Mouse (Mus musculus) limb, embryonic 14.5 days (tissue): Measurements from ENCODE around the gene Gse1. TPM values are rescaled to one million over a fixed set of nuclear protein-coding genes. Genes with fewer than 3 reads are reported as not detected.
A peak's percentile ranks its signal among the peaks of the same experiment; 100 is the strongest.

ENCODE experiments used
- ATAC-seq: fragments of 200-750 bp; cut with Nextera tagmentation; 2 replicates; pipeline ENCODE4 v1.8.0; 2017; ENCODE audit warnings: low read depth, moderate number of reproducible peaks, moderate TSS enrichment; ENCODE audit not compliant: low FRiP score
- DNase-seq: peaks from one replicate; pipeline ENCODE4 v3.0.0-alpha.2; 2015; ENCODE audit warnings: low spot score
- H3K27ac ChIP-seq: fragments of 300-500 bp; sonication (generic); replicated peaks from 2 replicates; pipeline ENCODE4 v1.5.1; 2014; ENCODE audit warnings: low read depth, mild to moderate bottlenecking, low read length, moderate library complexity, mixed read lengths
- H3K27me3 ChIP-seq: fragments of 300-500 bp; sonication (generic); 2 replicates; pipeline ENCODE4 v1.6.1; 2014; ENCODE audit warnings: low read length, mixed read lengths; ENCODE audit not compliant: control insufficient read depth, insufficient read depth
- H3K36me3 ChIP-seq: fragments of 300-500 bp; sonication (generic); 2 replicates; pipeline ENCODE4 v1.6.1; 2014; ENCODE audit warnings: mild to moderate bottlenecking, low read length, moderate library complexity, mixed read lengths; ENCODE audit not compliant: control insufficient read depth, insufficient read depth
- H3K4me1 ChIP-seq: fragments of 300-500 bp; sonication (generic); 2 replicates; pipeline ENCODE4 v1.6.1; 2014; ENCODE audit warnings: antibody characterized with exemption, low read length, mixed read lengths; ENCODE audit not compliant: control insufficient read depth, insufficient read depth
- H3K4me2 ChIP-seq: fragments of 300-500 bp; sonication (generic); replicated peaks from 2 replicates; pipeline ENCODE4 v1.6.1; 2014; ENCODE audit warnings: low read depth, mild to moderate bottlenecking, low read length, moderate library complexity; ENCODE audit not compliant: severe bottlenecking
- H3K4me3 ChIP-seq: fragments of 300-500 bp; sonication (generic); replicated peaks from 2 replicates; pipeline ENCODE4 v1.5.1; 2014; ENCODE audit warnings: low read length
- H3K9ac ChIP-seq: fragments of 300-500 bp; sonication (generic); 2 replicates; pipeline ENCODE4 v1.6.1; 2014; ENCODE audit warnings: mild to moderate bottlenecking, low read depth, low read length, moderate library complexity; ENCODE audit not compliant: severe bottlenecking
- H3K9me3 ChIP-seq: fragments of 300-500 bp; sonication (generic); 2 replicates; pipeline ENCODE4 v1.6.1; 2016; ENCODE audit warnings: low read length; ENCODE audit not compliant: control insufficient read depth
- POLR2A ChIP-seq: fragments of 200-500 bp; IDR thresholded peaks from 2 replicates; pipeline ENCODE4 v1.8.0; 2012; ENCODE audit warnings: inconsistent platforms, mild to moderate bottlenecking, moderate library complexity, borderline replicate concordance; ENCODE audit not compliant: insufficient read depth, insufficient read length; ENCODE audit errors: extremely low read depth
- WGBS: fragments of 180-500 bp; shearing (Covaris S2); extraction: QIAGEN DNeasy Blood & Tissue Kit; methylation state at CpG from one replicate; pipeline ENCODE4 v1.1.7; 2014; 5-methylcytosine and 5-hydroxymethylcytosine counted together
- polyA plus RNA-seq, 2 experiments: library from polyadenylated mRNA; depleted of rRNA in 1 of 2; stranded (reverse) in 1 of 2; unstranded in 1 of 2; fragments of >200 nt; fragmentation: Nextera tagmentation in 1 of 2; extraction: Ambion mirVana in 1 of 2; gene quantifications; 2 replicates each; pipeline versions ENCODE4 v1.2.1 to v1.2.3; 2012 to 2014

Gene Gse1
- polyA plus RNA-seq, 2 experiments: 10.3 to 32.6 TPM

DNA sequence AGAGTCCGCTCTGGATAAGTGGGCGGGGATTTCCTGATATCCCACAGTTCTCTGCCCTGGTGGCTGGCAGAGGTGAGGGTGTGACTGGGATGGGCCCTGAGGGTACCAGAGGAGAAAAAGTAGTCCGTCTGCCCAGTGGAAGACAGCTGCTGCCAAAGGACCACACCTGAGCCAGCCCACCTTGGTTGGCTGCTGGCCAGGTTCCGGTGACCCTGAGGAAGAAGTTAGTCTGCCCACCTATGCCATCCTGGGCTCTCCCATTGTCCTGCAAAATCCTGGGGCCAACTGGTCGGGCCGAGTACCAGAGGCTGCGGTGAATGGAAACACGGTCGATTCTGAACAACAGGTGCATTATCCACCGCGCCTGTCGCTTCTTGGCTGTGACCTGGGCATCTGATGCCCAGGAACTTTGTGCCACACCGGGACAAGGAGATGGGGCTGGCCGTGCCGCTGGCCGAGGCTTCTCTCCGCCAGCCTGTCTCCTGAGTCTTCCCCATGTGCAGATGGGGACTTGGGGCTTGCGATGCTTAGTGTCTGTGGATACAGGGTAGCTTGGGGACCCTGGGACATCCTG is 326.3 kb downstream of the Gse1 start:
- ATAC-seq: no peak
- no peak for DNase-seq
- Histone ChIP-seq H3K9me3 (no peaks in the 10 kb centered on the region), H3K4me2 (no peak overlapping the region), H3K27ac (no peak overlapping the region), H3K36me3 (0 out of 2 replicates have a peak, but pooled peaks cover 10% of the 10 kb centered on the region), H3K27me3 (no peaks in the 10 kb centered on the region), H3K4me1 (peaks cover 46% of the 10 kb centered on the region), H3K9ac (no peak overlapping the region), H3K4me3 (no peak overlapping the region)
- no peak for TF ChIP-seq POLR2A
- WGBS: 92% methylated on average over 17 of the region's 18 CpGs

DNA sequence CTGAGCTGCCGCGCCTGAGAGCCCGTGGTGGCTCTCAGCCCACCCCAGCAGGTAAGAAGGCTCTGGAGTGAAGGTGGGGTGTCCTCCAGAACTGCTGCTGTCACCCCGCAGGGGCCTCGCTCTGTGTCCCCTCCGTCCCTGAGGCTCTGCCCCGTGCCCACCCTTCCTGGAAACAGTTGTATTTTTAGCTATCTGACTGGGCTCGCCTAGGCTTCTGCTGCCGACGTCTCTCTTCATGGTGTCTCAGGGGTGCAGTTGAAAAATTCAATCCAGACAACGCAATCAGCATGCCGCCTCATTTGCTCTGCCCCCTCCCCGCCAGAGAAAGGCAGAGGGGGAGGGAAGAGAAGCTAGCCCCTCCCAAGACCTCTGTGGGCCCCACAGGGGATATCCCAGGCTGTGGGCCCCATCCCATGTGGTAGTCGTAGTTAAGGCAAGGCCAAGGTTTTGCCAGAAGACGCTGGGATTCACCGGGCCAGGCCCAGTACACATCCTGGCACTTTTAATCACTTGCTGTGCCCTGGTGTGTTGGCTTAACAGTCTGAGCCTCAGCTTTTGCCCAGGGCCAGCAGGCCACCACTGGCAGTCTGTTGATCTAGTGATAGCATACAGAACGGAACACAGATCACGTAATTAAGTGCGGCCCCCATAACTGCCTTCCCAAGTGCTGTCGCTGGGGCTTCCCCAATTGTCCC is 328.1 kb downstream of the Gse1 start:
- H3K36me3 ChIP-seq: 0 out of 2 replicates have a peak, but pooled peaks cover 10% of the 10 kb centered on the region
- no peak for TF ChIP-seq POLR2A
- 50% methylated on average over 20 of the region's 20 CpGs for WGBS
- H3K9ac ChIP-seq: peak overlapping the region; percentile 28; the same call in 1 of the 2 replicates
- H3K27ac ChIP-seq: no peak overlapping the region; the same call in 1 of the 2 replicates
- no peaks in the 10 kb centered on the region for H3K9me3 ChIP-seq
- H3K27me3 ChIP-seq: no peaks in the 10 kb centered on the region
- H3K4me2 ChIP-seq: no peak overlapping the region
- H3K4me3 ChIP-seq: no peak overlapping the region
- DNase-seq (no peak), ATAC-seq (no peak; the same call in 1 of the 2 replicates)
- H3K4me1 ChIP-seq: peaks cover 34% of the 10 kb centered on the region

- peaks cover 36% of the 10 kb centered on the region for H3K4me1 ChIP-seq
- no peak for TF ChIP-seq POLR2A
- ATAC-seq (no peak), DNase-seq (no peak)
- H3K27ac ChIP-seq: no peak overlapping the region
- no peak overlapping the region for H3K9ac ChIP-seq
- 58% methylated on average over 15 of the region's 15 CpGs for WGBS
- H3K36me3 ChIP-seq: 0 out of 2 replicates have a peak, but pooled peaks cover 10% of the 10 kb centered on the region
- H3K4me3 ChIP-seq: no peak overlapping the region
- H3K27me3 ChIP-seq: no peaks in the 10 kb centered on the region
- no peak overlapping the region for H3K4me2 ChIP-seq
- no peaks in the 10 kb centered on the region for H3K9me3 ChIP-seq
Observed at GRCm38 (mm10) chr8:120557170-120557965, 329.1 kb downstream of the Gse1 start.

DNA sequence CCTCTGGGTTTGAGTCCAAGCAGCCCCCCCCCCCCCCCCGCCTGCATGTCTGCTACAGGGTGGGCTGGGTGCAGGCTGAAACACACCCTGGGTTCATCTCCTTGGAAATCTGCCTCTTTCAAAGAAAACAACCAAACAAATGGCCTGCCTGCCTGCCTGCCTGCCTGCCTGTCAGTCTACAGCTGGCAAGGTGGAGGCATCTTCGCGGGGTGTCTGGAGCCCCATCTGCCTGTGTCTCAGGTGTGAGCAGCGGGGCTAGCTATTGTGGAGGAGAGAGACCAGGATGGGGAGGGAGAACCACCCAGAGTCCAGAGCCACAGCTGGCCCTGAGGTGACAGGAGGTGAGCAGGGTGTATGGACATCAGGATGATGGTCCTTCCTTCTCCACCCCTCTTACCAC is 329.9 kb downstream of the Gse1 start:
- H3K27me3 ChIP-seq: no peaks in the 10 kb centered on the region
- no peak overlapping the region for H3K4me2 ChIP-seq
- H3K9ac ChIP-seq: no peak overlapping the region
- H3K27ac ChIP-seq: no peak overlapping the region
- H3K36me3 ChIP-seq: 0 out of 2 replicates have a peak, but pooled peaks cover 10% of the 10 kb centered on the region
- TF ChIP-seq POLR2A: no peak
- 74% methylated on average over 3 of the region's 4 CpGs for WGBS
- no peak overlapping the region for H3K4me3 ChIP-seq
- no peak for ATAC-seq
- H3K9me3 ChIP-seq: no peaks in the 10 kb centered on the region
- no peak for DNase-seq
- peaks cover 44% of the 10 kb centered on the region for H3K4me1 ChIP-seq

GRCm38 (mm10) chr8:120559654-120560053 is 331.4 kb downstream of the Gse1 start:
- Histone ChIP-seq H3K27me3 (no peaks in the 10 kb centered on the region), H3K36me3 (0 out of 2 replicates have a peak, but pooled peaks cover 7% of the 10 kb centered on the region), H3K27ac (no peak overlapping the region), H3K4me1 (peaks cover 59% of the 10 kb centered on the region), H3K9me3 (no peaks in the 10 kb centered on the region), H3K4me3 (no peak overlapping the region), H3K9ac (no peak overlapping the region), H3K4me2 (no peak overlapping the region)
- ATAC-seq (no peak), DNase-seq (no peak)
- 26% methylated on average over 11 of the region's 11 CpGs for WGBS
- no peak for TF ChIP-seq POLR2A
